Mouse (Mus musculus): ENCODE results near the gene Cage1. TPM values are rescaled to one million over a fixed set of nuclear protein-coding genes. Genes with fewer than 3 reads are reported as not detected.
A peak's percentile ranks its signal among the peaks of the same experiment; 100 is the strongest.

Gene Cage1
- total RNA-seq (2021), result 1 to 10 TPM; 4.7 to 5.5 TPM
- long read RNA-seq, experiment 1, partial matches to known transcripts, result 0 of 4 reads
- long read RNA-seq, experiment 1, other reads (novel, unspliced or antisense), result 3 of 4 reads
- long read RNA-seq, experiment 2, partial matches to known transcripts, result 2 of 6 reads
- long read RNA-seq, experiment 2, other reads (novel, unspliced or antisense), result 3 of 6 reads

DNA sequence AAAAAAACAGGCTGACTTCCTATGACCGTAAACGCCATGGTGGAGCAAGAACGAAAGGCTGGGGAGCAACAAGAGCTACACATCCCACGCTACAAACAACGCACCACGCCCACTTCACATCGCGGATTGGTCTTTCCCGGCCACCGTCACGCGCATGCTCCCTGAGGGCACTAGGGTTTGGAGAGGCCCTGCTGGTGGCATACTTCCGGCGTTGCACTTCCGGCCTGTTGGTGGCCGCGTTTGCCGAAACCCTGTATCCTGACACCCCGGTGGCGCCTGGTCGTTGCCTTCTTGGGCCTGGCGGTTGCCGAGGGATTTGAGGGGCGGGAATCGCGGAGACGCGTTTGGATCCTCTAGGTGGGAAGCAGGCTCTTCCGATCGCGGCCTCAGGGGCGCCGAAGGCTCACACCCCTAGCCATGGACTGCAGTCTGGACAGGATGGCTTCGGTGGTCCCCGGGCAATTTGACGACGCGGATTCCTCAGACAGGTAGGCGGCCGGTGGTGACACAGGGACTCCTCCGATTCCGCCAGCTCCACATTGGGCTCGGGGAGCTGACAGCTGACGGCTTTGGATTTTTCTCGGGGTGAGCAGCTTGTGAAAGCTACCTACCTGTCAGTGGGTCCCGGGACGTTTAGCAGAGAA, at the start of gene Cage1:
Gene Cage1, minus strand, starts transcription at position 26 of the 644 bp plus-strand sequence.
- peak; percentile 96 to 97 for DNase-seq (ENCODE audit: low spot score in 2 of 2)
- Histone ChIP-seq H3K27ac (peak within 1 kb of the TSS; percentile 91), H3K4me3 (peak within 1 kb of the TSS; percentile 69)
- peak; percentile 68 for TF ChIP-seq CTCF (conservative IDR thresholded peaks at IDR 0.05)

DNA sequence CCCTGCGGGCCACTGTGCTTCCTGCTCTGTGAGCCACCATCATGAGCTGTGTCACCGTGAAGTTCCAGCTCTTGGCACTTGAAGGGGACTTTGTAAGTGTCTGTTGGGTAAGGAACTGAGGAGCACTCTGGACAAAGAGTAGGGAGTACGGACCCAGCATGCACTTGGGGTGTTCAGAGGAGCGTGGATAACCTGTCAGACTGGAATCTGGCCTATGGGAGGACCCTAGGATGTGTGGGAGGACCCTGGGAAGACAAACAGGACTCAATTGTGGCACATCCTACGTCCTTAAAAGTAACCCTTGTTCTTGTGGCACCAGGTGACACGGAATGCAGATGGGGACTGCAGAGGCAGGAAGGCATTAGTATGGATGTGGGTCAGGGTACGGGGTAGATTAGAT, 44.3 kb upstream of the Cage1 start:
- TF ChIP-seq CTCF (conservative IDR thresholded peaks at IDR 0.05), result no peak
- H3K27ac ChIP-seq, result no peak overlapping the region
- DNase-seq (ENCODE audit: low spot score in 2 of 2), result no peak
- no peak overlapping the region for H3K4me3 ChIP-seq

DNA sequence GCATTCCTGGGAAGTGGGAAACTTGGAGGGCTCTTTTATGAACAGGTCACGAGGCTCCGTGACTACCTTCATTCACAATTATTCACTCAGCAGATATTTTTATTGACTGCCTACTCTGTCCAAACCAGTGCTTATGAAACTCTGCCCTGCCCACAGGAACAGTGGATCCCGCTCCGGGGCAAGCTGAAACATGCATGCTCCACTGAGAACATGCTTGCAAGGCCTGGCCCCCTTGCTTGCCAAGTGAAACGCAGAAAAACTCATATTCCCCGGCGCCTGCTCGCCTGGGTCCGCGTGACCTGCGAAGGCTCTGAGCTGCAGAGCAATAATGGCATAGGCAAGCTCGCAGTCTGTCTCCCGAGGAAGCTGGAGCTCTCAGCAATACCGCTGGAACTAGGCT, 43.9 kb upstream of the Cage1 start:
- no peak for TF ChIP-seq CTCF (conservative IDR thresholded peaks at IDR 0.05)
- Histone ChIP-seq H3K27ac (no peak overlapping the region), H3K4me3 (no peak overlapping the region)
- DNase-seq (ENCODE audit: low spot score in 2 of 2), result no peak

DNA sequence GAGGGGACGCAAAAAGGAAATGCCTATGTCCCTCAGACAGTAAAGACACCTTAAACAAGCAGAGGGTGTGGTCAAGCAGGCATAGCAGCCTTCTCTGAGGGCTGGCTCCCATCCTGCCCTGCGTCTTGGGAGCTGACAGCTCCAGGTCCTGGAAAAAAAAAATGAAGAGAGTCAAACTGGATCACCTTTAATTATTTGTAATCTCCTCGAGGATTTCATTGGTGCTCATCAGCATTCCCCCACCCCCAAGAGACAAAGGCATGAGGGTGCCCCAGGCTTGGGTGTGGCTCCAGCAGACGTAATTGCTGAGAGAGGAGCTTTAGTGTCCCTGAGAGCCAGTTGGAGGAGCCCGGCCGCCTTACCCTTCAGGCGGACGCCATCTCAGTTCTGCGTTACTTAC, 43.1 kb upstream of the Cage1 start:
- DNase-seq (ENCODE audit: low spot score in 2 of 2), result no peak
- TF ChIP-seq CTCF (conservative IDR thresholded peaks at IDR 0.05), result no peak
- Histone ChIP-seq H3K27ac (no peak overlapping the region), H3K4me3 (no peak overlapping the region)

DNA sequence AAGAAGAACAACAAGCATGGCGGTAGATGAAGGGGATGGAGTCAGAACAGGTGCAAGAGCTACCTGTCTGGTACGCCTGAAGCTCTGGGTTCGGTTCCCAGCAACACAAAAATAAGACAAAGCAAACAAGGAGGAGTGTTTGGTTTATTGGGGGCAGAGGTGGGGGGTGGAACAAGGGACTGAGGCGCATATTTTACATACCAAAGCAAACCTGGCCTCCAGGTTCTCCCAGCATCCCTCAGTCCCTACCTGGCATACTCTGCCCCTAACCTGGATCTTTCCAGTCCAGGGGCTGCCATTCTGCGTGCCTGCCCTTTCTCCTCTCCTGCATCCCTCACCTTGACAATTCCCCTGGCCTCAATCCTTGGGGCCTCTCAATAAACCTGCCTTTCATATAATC, 42.5 kb upstream of the Cage1 start:
- no peak overlapping the region for H3K27ac ChIP-seq
- no peak for TF ChIP-seq CTCF (conservative IDR thresholded peaks at IDR 0.05)
- no peak for DNase-seq (ENCODE audit: low spot score in 2 of 2)
- H3K4me3 ChIP-seq, result no peak overlapping the region

DNA sequence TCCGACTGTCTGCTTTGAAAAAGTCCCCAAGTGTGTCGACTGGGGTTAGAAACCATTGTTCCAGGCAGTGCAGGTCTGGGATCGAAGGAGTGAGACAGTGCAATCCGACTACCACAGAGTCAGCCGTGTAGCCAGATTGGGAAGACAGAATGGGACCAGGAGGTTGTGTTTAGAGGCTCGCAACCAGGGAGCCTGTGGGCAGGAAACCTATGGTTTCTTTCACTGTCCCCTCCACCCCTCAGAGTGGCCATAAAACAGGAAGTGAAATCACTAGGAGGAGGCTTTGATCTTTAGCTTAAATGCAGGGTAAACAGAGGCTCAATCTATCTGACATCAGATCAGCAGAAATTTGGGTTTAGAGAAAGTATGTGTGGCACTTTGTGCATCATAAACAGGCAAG, 42.0 kb upstream of the Cage1 start:
- no peak overlapping the region for H3K4me3 ChIP-seq
- TF ChIP-seq CTCF (conservative IDR thresholded peaks at IDR 0.05), result no peak
- DNase-seq (ENCODE audit: low spot score in 2 of 2), result no peak
- H3K27ac ChIP-seq, result no peak overlapping the region

DNA sequence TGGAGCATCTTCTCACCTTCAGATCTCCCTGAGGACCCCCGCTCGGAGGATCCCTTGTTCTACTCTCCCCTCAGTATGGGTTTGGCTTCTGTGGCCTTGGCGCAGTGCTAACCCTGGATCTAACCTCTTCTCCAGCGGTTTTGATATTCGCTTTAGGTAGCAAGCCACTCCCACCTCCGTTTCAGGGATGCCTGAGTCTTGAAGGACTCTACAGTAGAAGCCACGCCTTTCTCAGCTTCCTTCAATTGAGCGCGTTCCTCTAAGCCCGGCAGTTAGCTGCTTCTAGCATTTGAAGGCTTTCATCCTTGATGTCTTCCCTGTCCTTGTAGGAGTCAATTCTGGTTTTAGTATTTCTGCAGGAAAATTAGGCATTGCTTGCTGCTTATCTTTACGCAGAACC, 40.2 kb upstream of the Cage1 start:
- no peak for TF ChIP-seq CTCF (conservative IDR thresholded peaks at IDR 0.05)
- H3K27ac ChIP-seq, result no peak overlapping the region
- no peak overlapping the region for H3K4me3 ChIP-seq
- no peak for DNase-seq (ENCODE audit: low spot score in 2 of 2)

DNA sequence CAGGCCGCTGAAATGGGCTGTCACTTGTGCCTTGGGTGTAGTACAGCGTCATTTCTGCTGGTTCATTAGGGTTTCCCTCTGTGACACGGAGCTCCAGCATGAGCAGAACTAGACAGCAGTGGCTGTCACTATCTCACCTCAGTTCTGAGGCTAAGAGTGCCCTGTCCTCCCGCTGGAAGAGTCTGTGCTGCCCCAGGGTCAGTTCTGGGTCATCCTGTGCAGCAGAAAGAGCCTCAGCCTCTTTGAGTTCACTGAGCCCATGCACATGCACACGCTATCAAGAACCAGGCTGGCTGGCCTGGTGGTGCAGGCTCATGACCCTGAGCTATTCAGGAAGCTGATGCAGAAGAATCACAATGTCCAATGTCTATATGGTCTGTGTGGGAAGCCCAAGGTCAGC, 37.5 kb upstream of the Cage1 start:
- Histone ChIP-seq H3K4me3 (no peak overlapping the region), H3K27ac (no peak overlapping the region)
- DNase-seq (ENCODE audit: low spot score in 2 of 2), result no peak
- TF ChIP-seq CTCF (conservative IDR thresholded peaks at IDR 0.05), result no peak

DNA sequence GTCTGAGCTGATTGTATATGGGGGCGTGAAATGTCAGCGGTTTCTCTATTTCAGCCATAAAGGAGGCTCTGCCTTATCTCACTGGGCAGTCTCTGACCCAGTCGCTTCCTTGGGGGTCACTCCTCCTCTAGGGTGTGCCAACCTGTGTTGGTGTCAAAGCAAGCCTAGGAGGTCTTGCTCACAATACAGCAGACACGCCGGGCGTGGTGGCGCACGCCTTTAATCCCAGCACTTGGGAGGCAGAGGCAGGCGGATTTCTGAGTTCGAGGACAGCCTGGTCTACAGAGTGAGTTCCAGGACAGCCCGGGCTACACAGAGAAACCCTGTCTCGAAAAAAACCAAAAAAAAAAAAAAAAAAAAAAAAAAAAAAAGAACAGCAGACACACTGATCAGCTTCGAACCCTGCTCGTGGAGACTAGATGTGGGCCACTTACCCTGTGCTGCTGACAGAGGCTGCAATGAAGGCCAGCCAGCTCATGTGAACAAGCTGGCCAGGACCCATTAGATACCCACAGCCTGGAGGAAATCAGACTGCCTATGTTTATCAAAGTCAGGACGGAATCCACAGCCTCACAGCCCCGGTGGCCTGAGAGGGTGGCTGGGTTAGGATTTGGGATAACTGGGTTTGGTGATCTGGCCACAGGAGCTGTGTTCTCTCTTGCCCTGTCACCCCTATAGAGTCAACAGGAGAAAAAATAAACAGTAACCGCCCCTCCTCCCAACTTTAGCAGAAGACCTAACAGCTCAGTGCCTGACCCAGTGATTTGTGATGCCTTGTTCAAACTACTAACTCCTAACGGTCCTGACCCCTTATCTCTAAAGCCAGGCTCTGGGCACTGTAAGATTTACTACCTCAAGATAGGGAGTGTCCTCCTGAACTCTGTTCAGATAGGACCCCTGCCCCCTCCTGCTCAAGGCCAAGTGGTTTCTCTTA, 36.8 kb upstream of the Cage1 start:
- DNase-seq (ENCODE audit: low spot score in 2 of 2), result no peak
- H3K4me3 ChIP-seq, result no peak overlapping the region
- H3K27ac ChIP-seq, result no peak overlapping the region
- TF ChIP-seq CTCF (conservative IDR thresholded peaks at IDR 0.05), result no peak

DNA sequence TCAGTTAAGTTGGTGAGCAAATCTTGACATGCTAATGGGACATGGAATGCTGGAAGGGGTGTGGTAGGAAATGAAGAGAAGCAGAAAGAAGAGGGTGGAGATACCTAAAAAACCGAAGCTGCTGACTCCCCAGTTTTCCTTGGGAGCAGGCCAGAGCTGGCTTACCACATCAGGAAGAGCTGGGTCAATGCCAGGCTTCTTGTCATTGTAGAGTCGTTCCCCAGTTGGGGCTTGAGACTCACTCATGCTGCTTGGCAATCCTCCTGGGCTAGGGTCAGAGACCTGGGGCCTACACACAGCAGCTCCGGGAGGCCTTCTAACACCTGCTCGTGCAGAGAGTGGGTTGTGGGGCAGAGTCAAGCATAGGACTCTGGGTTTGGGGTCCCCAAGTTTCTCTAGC, 34.1 kb upstream of the Cage1 start:
- no peak for TF ChIP-seq CTCF (conservative IDR thresholded peaks at IDR 0.05)
- Histone ChIP-seq H3K27ac (no peak overlapping the region), H3K4me3 (no peak overlapping the region)
- no peak for DNase-seq (ENCODE audit: low spot score in 2 of 2)

DNA sequence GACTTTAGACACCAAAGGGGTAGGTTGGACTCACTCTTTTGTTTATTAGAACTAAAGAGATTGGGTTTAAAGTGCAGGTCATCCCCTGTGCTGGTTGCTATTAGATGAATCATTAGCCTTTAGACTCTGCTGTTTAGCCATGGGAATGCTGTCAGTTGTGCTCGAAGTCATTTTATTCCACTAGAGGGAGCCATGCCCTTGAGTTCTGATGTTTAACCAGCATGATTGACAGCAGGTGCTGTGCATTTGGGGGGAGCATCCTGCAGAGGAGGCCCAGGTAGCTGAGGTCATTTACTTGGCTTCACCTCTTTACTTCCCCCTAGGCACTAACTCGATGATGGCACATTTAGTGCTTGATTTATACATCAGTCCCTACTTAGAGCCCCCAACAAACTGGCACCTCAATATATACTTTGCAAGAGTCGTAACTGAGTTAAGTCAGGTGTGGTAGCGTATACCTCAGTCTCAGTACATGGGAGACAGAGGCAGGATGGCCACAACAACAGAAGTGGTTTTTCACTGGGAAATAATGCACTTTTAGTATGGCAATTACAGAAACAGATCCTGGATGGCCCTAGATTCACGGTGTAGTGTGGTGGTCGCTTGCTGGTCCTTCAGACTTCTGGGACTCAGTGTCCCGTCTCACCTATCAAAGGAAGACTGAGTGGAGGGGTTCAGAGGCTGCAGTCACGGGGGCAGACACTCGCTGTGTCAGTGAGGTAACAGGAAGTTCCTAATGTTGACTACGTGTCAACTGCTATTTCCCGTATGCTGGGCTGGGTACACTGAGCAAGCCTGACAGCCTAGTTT, 28.2 kb upstream of the Cage1 start:
- peak; percentile 83 for TF ChIP-seq CTCF (conservative IDR thresholded peaks at IDR 0.05)
- Histone ChIP-seq H3K27ac (no peak overlapping the region), H3K4me3 (no peak overlapping the region)
- DNase-seq (ENCODE audit: low spot score in 2 of 2), result peak; percentile 37 to 53

DNA sequence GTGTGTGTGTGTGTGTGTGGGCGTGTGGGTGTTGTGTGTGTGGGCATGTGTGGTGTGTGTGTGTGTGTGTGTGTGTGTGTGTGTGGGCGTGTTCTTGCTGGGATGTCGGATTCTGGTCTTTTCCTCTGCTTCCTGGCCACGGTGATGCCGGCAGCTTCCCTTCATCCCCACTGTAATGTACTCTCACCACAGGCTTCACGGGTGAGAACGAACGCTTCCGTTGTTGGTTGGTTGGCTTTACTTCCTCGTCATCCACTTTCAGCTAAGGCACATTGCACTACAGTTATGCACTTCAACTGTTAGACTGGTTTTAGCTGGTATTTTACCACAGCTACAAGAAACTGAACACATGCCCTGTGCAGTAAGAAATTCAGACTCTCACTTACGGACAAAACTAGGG, 25.8 kb upstream of the Cage1 start:
- no peak overlapping the region for H3K4me3 ChIP-seq
- DNase-seq (ENCODE audit: low spot score in 2 of 2), result no peak
- no peak overlapping the region for H3K27ac ChIP-seq
- no peak for TF ChIP-seq CTCF (conservative IDR thresholded peaks at IDR 0.05)

DNA sequence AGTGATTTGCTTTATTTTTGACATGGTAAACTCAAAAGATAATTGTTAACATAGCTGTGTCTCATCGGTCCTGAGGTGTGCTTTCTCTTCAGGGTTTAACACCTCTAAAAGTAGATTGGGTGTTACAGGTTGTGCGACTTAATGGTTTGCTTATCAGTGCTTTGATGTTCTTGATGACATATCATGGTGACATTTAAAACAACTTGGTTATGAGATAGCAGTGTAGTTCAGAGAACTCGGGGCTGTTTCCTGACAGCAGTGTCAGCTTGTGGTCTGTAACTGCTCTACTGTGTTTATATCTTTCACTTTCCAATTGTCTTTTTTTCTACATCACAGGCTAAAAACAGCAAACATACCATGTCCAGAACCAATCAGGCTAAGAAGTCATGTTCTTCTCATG, 13.0 kb upstream of the Cage1 start:
- no peak overlapping the region for H3K27ac ChIP-seq
- no peak for DNase-seq (ENCODE audit: low spot score in 2 of 2)
- no peak for TF ChIP-seq CTCF (conservative IDR thresholded peaks at IDR 0.05)

More for the DNA sequence above, 13.0 kb upstream of the Cage1 start:
- H3K4me3 ChIP-seq, result no peak overlapping the region

All from layer of hippocampus, adult 2 months (tissue).